Mouse (Mus musculus): ENCODE measurements around the gene Ppip5k2.
A peak's percentile ranks its signal among the peaks of the same experiment; 100 is the strongest.
"Not testable (repeated sequence)": the region's sequence is repeated elsewhere in the genome, so short reads cannot be mapped to it uniquely, and the experiment has no call there.

The Ppip5k2 gene

GRCm38 (mm10) chr1:97769904-97770753, at the start of gene Ppip5k2, which contains the start of gene Gin1:
Gene Ppip5k2 (minus strand): TSS chr1:97770411.
Gene Gin1 (plus strand): TSS chr1:97770172.
- DNase-seq (ENCODE audit: low spot score in 2 of 2) = peak; percentile 97

DNA sequence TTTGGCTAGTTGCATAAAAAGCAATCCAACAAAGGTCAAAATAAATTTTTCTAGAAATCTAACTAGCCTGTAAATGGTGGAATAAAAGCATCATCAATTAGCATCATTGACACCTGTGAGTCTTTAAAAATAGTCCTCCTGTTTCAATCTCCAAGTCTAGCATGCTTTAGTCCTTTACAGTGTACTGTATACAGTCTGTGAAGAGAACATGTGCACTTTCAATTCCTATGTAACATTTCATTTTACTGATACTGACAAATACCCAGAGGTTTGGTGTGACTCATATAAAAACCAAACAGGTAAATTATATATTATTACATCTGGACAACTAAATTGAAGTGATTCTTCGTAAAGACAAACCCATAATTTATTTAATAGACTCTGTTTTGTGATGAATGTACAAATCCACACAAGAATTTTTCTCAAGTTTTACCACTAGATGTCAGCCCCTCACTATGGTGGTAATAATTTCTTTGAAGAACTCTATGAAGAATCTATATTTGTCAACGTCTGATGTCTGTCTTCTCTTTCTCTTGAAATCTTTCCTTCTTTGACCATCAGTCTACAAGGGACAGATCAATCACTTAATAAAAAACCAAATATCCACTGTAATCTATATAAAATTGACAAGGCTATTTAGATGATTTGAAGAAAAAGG, 39.2 kb upstream of the Ppip5k2 start:
- no peak for DNase-seq (ENCODE audit: low spot score in 2 of 2)

- no peak for DNase-seq (ENCODE audit: low spot score in 2 of 2)
Measured at GRCm38 (mm10) chr1:97804520-97804919, 34.3 kb upstream of the Ppip5k2 start.

GRCm38 (mm10) chr1:97802207-97802902, 32.1 kb upstream of the Ppip5k2 start:
- no peak for DNase-seq (ENCODE audit: low spot score in 2 of 2)

DNA sequence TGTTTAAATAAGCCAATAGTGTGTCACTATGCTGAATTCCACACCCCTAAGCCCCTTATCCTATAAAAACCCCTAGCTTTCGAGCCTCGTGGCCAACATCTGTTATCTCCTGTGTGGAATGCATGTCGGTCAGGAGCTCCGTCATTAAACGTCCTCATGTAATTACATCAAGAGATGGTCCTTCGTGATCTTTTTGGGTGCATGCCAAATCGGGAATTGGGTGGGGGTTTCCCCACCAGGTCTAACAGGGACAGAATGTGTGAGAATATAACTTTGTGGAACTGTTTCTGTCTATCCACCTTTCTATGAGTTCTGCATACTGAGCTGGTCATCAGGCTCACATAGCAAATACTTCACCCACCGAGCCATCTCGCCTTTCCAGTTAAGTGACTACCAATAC, 25.7 kb upstream of the Ppip5k2 start:
- DNase-seq (ENCODE audit: low spot score in 2 of 2) = no peak

- DNase-seq (ENCODE audit: low spot score in 2 of 2) = no peak
Measured at GRCm38 (mm10) chr1:97794110-97794509, 23.9 kb upstream of the Ppip5k2 start.

GRCm38 (mm10) chr1:97788490-97788889, 18.3 kb upstream of the Ppip5k2 start:
- DNase-seq (ENCODE audit: low spot score in 2 of 2) = no peak

- no peak for DNase-seq (ENCODE audit: low spot score in 2 of 2)
Measured at GRCm38 (mm10) chr1:97787674-97788073, 17.5 kb upstream of the Ppip5k2 start.

DNA sequence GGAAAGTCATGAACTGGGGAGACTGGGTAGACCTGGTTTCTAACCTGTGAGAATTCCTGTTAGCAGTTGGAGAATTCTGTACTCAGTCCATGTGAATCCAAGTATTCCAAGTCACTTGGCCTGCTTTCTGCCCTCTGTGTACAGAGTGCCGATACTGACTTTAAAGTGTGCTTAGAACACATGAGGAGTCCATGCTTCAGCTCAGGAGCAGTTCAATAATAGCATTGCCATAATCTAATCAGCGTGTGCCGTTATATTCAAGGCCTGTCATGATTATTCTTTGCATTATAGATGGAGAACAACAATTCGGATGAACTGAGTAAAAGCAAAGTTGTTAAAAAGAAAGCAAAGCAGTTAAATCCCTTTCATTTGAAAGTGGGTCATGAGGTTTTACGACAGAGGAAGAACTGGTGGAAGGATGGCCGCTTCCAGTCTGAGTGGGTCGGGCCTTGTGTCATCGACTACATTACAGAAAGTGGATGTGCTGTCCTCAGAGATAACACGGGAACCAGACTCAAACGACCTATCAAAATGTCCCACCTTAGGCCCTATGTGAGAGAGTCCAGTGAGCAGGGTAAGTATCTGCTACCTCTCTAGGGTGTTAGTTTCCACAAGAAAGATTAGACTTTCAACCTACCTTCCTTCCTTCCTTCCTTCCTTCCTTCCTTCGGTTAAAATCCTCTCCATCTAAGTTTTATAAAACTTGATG, 15.6 kb upstream of the Ppip5k2 start:
- no peak for DNase-seq (ENCODE audit: low spot score in 2 of 2)

GRCm38 (mm10) chr1:97784928-97785327, 14.7 kb upstream of the Ppip5k2 start:
- DNase-seq (ENCODE audit: low spot score in 2 of 2) = no peak

GRCm38 (mm10) chr1:97781674-97782073, 11.5 kb upstream of the Ppip5k2 start:
- no peak for DNase-seq (ENCODE audit: low spot score in 2 of 2)

DNA sequence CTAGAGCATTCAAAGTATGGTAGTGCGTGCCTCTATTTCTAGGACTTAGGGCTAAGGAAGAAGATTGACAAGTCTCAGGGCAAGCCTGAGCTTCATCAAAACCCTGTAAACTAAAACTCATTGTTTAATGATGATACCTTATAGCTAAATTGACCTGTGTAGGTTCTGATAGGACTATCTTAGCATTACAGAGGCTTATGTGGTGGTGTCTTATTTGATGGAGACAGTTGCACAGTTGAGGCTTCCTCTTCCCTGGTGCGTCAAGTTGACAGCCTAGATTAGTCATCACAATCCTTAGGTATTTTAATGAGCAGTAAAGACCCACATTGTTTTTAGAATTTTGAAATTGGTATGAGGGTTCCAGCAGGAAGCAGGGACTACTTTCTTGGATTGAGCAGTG, 3.8 kb upstream of the Ppip5k2 start:
- DNase-seq (ENCODE audit: low spot score in 2 of 2) = no peak

DNA sequence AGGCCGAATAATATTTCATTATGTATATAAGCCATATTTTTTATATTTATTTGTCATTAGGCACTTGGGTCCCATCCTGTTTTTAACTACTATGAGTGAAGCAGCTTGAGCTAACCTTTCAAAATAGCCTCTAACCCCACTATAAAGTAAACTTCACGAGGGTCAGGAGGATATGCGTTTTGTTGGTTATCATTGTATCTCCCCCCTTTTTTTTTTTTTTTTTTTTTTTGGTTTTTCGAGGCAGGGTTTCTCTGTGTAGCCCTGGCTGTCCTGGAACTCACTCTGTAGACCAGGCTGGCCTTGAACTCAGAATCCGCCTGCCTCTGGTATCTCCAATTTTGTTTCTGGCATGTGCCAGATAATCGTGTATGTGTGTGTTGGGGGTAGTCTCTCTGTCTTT, 3.2 kb upstream of the Ppip5k2 start:
- no peak for DNase-seq (ENCODE audit: low spot score in 2 of 2)

DNA sequence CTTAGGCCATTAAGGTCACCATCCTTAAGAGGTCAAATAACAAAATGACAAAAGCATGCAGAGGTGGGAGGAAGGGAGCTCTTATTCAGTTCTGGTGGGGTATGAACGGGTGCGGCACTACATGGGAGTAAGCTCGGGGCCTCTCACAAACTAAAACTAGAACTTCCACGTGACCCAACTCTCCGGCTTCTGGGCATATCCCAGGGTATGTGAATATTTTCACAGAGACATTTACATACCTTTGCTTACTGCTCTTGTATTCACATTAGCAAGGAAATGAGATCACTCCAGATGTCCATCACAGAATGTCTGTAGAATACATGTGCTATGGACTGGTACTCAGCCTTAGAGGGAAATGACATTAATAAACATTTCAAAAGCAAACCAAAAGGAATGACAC, 1.5 kb upstream of the Ppip5k2 start:
- DNase-seq (ENCODE audit: low spot score in 2 of 2) = no peak

DNA sequence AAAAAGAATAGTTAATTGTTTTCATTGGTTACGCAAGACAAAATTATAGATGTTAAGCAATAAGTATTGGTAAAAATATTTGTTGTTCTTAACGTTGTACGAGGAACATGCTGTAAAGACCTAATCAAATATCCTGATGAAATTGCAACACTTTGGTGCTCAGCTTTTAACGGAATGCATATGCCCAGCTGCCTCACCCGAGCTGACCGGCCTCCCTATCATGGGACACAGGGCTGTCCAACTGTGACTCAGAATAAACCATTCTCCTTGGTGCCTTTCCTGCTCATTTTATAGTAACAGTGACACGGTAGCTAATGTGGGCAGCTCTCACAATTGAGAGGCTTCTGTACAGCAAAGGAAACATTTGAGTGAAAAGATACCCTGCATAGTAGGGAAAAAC, 907 bp upstream of the Ppip5k2 start:
- DNase-seq (ENCODE audit: low spot score in 2 of 2) = no peak

DNA sequence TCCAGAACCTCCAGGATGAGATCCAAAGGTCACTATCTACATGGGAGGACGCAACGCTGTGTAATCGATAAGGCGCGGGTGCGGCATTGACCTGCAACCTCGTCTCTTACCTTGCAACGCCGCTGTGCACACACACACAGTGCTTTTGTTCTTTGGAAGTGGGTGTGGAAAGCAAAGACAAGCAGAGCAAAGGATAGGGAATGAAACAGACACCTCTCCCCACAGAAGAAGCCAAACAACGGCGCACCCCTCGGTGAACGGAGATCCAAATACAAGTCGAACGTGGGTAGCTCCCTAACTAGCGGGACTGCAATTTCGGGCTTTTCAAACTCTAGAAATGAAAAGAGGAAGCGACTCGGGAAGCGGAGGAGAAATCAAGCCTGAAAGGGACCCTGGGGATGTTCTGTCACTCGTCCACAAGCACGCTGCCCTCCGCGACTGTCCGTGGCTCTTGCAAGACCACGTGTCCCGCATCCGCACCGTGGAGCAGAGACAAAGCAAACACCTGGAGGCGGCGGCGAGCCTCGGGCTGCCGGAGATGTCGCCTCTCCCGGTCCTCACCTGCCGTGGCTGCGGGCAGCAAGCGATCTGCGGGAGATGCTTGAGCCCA, 812 bp downstream of the Ppip5k2 start:
- DNase-seq (ENCODE audit: low spot score in 2 of 2) = peak in 1 of 2 experiments; percentile 38

DNA sequence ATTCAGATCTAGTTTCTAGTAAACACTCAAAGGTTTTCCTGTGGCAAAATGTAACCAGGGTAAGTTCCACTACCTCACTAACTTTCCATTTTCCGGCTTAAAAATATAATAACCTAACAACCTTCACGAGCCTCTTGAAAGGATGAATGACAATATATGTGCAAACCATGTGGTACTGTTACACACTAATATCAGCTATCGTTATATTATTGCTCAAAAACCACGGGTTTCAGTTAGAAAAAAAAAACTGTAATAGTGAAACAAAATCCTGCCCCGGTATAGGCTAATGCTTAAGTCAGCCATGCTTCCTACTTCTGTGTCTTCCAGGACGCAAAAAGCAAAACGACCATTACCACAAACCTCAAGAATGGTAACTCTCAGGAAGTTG, 1.3 kb downstream of the Ppip5k2 start:
- DNase-seq (ENCODE audit: low spot score in 2 of 2) = no peak

DNA sequence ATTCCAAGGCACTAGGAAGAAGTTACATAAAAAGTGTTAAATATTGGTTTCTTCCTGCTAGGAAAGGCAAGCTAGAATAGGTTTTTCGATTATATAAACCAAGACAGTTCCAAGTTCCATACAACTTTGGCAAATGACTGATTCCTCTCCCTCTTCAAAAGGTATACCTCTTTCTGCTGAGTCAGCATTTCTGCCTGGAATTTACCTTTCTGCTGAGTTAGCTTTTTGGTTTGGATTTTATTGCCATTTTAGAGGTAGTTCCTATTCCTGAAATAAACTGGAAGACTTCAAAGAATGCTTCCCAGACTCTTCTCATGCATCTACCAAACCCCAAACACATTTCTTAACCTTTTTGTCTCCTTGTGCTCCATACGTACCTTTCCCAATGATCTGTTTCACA, 2.1 kb downstream of the Ppip5k2 start:
- DNase-seq (ENCODE audit: low spot score in 2 of 2) = no peak

DNA sequence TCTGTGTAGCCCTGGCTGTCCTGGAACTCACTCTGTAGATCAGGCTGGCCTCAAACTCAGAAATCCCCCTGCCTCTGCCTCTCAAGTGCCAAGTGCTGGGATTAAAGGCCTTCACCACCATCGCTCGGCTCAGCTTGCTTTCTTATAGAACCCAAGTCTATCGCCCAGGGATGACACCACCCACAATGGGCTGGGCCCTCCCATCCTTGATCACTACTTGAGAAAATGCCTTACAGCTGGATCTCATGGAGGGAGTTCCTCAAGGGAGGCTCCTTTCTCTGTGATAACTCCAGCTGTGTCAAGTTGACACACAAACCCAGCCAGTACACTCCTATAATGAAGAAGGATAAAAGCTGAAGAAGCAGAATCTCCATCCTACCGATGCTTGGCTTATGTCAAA, 4.5 kb downstream of the Ppip5k2 start:
- DNase-seq (ENCODE audit: low spot score in 2 of 2) = not testable (repeated sequence)

DNA sequence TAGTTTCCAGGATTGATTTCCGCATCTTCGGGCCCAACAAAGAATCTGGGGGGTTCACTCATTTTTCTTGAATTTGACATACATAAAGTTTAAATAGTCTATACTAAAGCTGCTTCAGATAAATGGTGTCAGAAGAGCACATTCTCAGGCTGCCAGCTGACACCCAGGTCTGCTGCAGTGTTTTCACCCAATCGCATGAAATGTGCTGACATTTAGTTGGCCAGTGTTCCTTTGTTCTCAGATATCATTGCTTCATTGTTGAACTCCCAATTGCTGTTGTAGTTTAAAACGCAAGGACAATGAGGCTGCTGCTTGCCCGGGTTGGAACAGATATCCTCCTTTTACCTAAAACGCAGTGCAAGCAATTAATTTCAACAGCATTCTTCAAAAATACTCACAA, 8.7 kb downstream of the Ppip5k2 start:
- no peak for DNase-seq (ENCODE audit: low spot score in 2 of 2)

DNA sequence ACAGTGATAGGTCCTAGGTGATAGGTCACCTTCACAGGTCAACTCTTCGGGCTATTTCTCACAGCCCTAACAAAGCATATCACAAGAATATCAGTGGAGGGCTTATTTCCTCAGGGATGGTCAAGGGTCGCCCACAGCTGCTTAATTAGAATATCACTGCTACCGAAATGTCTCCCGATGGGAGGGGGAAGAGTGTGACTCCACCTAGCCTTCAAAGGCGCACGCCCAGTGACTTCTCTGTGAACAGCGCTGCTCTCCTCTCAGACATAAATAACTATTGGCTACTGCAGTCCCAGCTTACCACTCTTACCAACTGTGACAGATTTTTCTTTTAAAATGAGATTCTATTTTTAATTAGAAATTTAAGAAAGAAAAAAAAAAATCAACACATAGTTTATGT, 9.6 kb downstream of the Ppip5k2 start:
- DNase-seq (ENCODE audit: low spot score in 2 of 2) = no peak

- DNase-seq (ENCODE audit: low spot score in 2 of 2) = no peak
Measured at GRCm38 (mm10) chr1:97759841-97760240, 10.4 kb downstream of the Ppip5k2 start.

Data from right cerebral cortex, postnatal 10 days (tissue).